Mouse (Mus musculus) layer of hippocampus, adult 2 months (tissue): Measurements from ENCODE around the gene Bicral. TPM values are rescaled to one million over a fixed set of nuclear protein-coding genes. Genes with fewer than 3 reads are reported as not detected.
"Not testable (repeated sequence)": the region's sequence is repeated elsewhere in the genome, so short reads cannot be mapped to it uniquely, and the experiment has no call there.

Experiments used
- DNase-seq, 2 experiments: peaks; one replicate each; pipeline ENCODE4 v3.0.0; 2022; ENCODE audit warnings: low spot score in 2 of 2
- H3K27ac ChIP-seq: fragments of 200-600 bp; 2 replicates; pipeline ENCODE4 v1.8.1; 2022
- H3K4me3 ChIP-seq: fragments of 200-600 bp; 2 replicates; pipeline ENCODE4 v1.8.1; 2022; ENCODE audit warnings: mild to moderate bottlenecking
- CTCF ChIP-seq: fragments of 200-600 bp; conservative IDR thresholded peaks from 2 replicates; pipeline ENCODE4 v1.8.1; 2022; ENCODE audit warnings: antibody characterized with exemption, mild to moderate bottlenecking, moderate library complexity
- total RNA-seq, 2 experiments: library from RNA; stranded (reverse); gene quantifications; 2 replicates each; pipeline ENCODE4 v1.2.3; 2021

Gene Bicral
- total RNA-seq, 2 experiments from 2014 or later: 56.1 to 61.3 TPM

GRCm38 (mm10) chr17:46797386-46797785, 60.9 kb downstream of the Bicral start:
- TF ChIP-seq CTCF: no peak
- no peak for DNase-seq
- Histone ChIP-seq H3K4me3 (no peak overlapping the region), H3K27ac (no peak overlapping the region)

- DNase-seq: no peak
- Histone ChIP-seq H3K27ac (no peak overlapping the region), H3K4me3 (no peak overlapping the region)
- no peak for TF ChIP-seq CTCF
Observed at GRCm38 (mm10) chr17:46796743-46797142, 61.5 kb downstream of the Bicral start.

DNA sequence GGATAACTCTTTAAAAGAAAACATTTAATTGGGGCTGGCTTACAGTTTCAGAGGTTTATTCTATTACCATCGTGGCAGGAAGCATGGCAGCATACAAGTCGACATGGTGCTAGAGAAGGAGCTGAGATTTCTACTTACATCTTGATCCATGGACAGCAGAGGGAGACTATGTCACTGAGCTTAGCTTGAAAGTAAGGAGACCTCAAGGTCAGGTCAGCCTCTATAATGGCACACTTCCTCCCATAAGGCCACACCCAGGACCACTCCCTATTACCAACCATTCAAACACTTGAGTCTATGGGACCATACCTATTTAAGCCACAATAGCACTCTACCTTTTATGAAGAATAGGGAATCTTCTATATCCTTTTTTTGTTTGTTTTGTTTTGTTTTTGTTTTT, 65.3 kb downstream of the Bicral start:
- TF ChIP-seq CTCF: no peak
- H3K27ac ChIP-seq: no peak overlapping the region
- H3K4me3 ChIP-seq: no peak overlapping the region
- DNase-seq: no peak

GRCm38 (mm10) chr17:46787974-46788373, 70.3 kb downstream of the Bicral start:
- not testable (repeated sequence) for DNase-seq

GRCm38 (mm10) chr17:46786952-46787351, 71.3 kb downstream of the Bicral start:
- H3K27ac ChIP-seq: no peak overlapping the region
- no peak for TF ChIP-seq CTCF
- DNase-seq: no peak
- H3K4me3 ChIP-seq: no peak overlapping the region

More at GRCm38 (mm10) chr17:46787974-46788373, 70.3 kb downstream of the Bicral start:
- not testable (repeated sequence) for H3K27ac ChIP-seq, H3K4me3 ChIP-seq

GRCm38 (mm10) chr17:46783222-46783565, 75.1 kb downstream of the Bicral start:
- TF ChIP-seq CTCF: no peak
- DNase-seq: no peak
- Histone ChIP-seq H3K4me3 (peak overlapping the region; percentile 92), H3K27ac (peak overlapping the region; percentile 90)

GRCm38 (mm10) chr17:46782341-46783221, 75.7 kb downstream of the Bicral start, which contains the start of gene Rpl7l1:
Gene Rpl7l1, minus strand, starts transcription at chr17:46782672.
- TF ChIP-seq CTCF: peak; percentile 83
- DNase-seq: peak; percentile 90 to 93
- Histone ChIP-seq H3K27ac (peak within 1 kb of the TSS; percentile 90), H3K4me3 (peak within 1 kb of the TSS; percentile 92)

GRCm38 (mm10) chr17:46781876-46782275, 76.4 kb downstream of the Bicral start:
- no peak for TF ChIP-seq CTCF
- peak overlapping the region; percentile 90 for H3K27ac ChIP-seq
- peak overlapping the region; percentile 92 for H3K4me3 ChIP-seq
- DNase-seq: no peak

DNA sequence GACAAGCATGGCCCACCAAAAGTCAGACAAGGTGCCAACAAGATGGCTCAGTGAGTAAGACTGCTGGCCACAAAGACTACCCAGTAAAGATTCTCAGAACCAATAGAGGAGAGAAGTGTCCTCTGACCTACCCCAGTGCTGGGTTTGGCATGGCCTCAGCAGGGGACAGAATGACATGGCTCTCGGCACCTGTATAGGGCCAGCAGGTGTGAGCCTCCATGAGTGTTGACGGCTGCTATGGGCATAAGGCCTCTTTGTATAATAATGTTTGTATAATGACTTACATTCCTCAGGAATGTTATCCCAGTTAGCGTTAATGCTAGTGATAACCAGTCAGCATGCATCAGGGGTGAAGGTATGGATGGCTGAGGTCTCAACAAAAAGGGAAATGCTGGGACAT, 82.2 kb downstream of the Bicral start:
- Histone ChIP-seq H3K4me3 (no peak overlapping the region), H3K27ac (no peak overlapping the region)
- no peak for TF ChIP-seq CTCF
- no peak for DNase-seq

GRCm38 (mm10) chr17:46775070-46775469, 83.2 kb downstream of the Bicral start:
- no peak for TF ChIP-seq CTCF
- H3K4me3 ChIP-seq: no peak overlapping the region
- no peak for DNase-seq
- H3K27ac ChIP-seq: no peak overlapping the region

- H3K4me3 ChIP-seq: no peak overlapping the region
- no peak for DNase-seq
Observed at GRCm38 (mm10) chr17:46774131-46774472, 84.2 kb downstream of the Bicral start.

GRCm38 (mm10) chr17:46773278-46774130, 84.8 kb downstream of the Bicral start:
- no peak for DNase-seq
- H3K4me3 ChIP-seq: peak overlapping the region; percentile 63
- TF ChIP-seq CTCF: peak; percentile 60
- peak overlapping the region; percentile 93 for H3K27ac ChIP-seq

More at GRCm38 (mm10) chr17:46774131-46774472, 84.2 kb downstream of the Bicral start:
- H3K27ac ChIP-seq: peak overlapping the region; percentile 46; the same call in 1 of the 2 replicates
- TF ChIP-seq CTCF: 0 out of 2 replicates have a peak, but pooled peaks have one; percentile 2
